22 mouse cellular contexts compared by ENCODE assay signal in genomic region chr6:33497348-33497747, GRCm38 (mm10).
DNase-seq lines count a peak whose midpoint lies in the region; ATAC-seq and TF ChIP-seq lines count a peak whose summit lies in the region.
"Had no signal": no experiment of that assay in that cellular context is flagged by ENCODE, and none has a peak within 500 bp of the region (broad histone marks: within the 10 kb centered on the region; RNA-seq: fewer than 3 reads in every experiment).

No protein-coding gene starts in this region.

- no peak overlapping the region for H3K9ac ChIP-seq in hindbrain, embryonic 11.5 days (ENCODE audit: low read depth, low read length)
- H3K9ac ChIP-seq in hindbrain, embryonic 16.5 days (ENCODE audit: low read depth, low read length): no peak overlapping the region
- H3K9ac ChIP-seq in midbrain, embryonic 14.5 days (replicated peaks; ENCODE audit: low read length): no peak overlapping the region
- no peak overlapping the region for H3K9ac ChIP-seq in midbrain, postnatal 0 days (replicated peaks; ENCODE audit: low read length, poor library complexity, severe bottlenecking)
- H3K9ac ChIP-seq: heart, embryonic 13.5 days; intestine, embryonic 15.5 days had no signal

- peak; percentile 51; the same call in 1 of the 2 replicates for ATAC-seq in hindbrain, embryonic 11.5 days (ENCODE audit: low FRiP score)
- no peak for ATAC-seq in hindbrain, embryonic 16.5 days
- ATAC-seq in midbrain, embryonic 14.5 days (ENCODE audit: low FRiP score, low TSS enrichment): no peak
- ATAC-seq in midbrain, postnatal 0 days (ENCODE audit: low FRiP score): no peak
- ATAC-seq: CD4-positive, CD25-positive, alpha-beta regulatory T cell, adult 4 months; intestine, embryonic 15.5 days; lung, postnatal 0 days had no signal

- no peak overlapping the region for H3K4me2 ChIP-seq in hindbrain, embryonic 11.5 days (replicated peaks; ENCODE audit: low read depth, low read length)
- no peak overlapping the region for H3K4me2 ChIP-seq in hindbrain, embryonic 16.5 days (ENCODE audit: low read length)
- no peak overlapping the region for H3K4me2 ChIP-seq in midbrain, embryonic 14.5 days (ENCODE audit: low read length)
- no peak overlapping the region for H3K4me2 ChIP-seq in midbrain, postnatal 0 days (ENCODE audit: low read depth, low read length, poor library complexity, severe bottlenecking)
- H3K4me2 ChIP-seq: heart, embryonic 13.5 days; intestine, embryonic 15.5 days had no signal

- H3K9me3 ChIP-seq in hindbrain, embryonic 11.5 days (ENCODE audit: control insufficient read depth, low read length): no peaks in the 10 kb centered on the region
- no peaks in the 10 kb centered on the region for H3K9me3 ChIP-seq in hindbrain, embryonic 16.5 days (ENCODE audit: control insufficient read depth, low read length)
- no peaks in the 10 kb centered on the region for H3K9me3 ChIP-seq in midbrain, embryonic 14.5 days (ENCODE audit: control insufficient read depth, low read length)
- no peaks in the 10 kb centered on the region for H3K9me3 ChIP-seq in midbrain, postnatal 0 days (ENCODE audit: low read length)
- H3K9me3 ChIP-seq: heart, embryonic 13.5 days; intestine, embryonic 15.5 days had no signal

- H3K27me3 ChIP-seq in hindbrain, embryonic 11.5 days (ENCODE audit: control insufficient read depth, insufficient read depth, low read length): no peaks in the 10 kb centered on the region
- no peaks in the 10 kb centered on the region for H3K27me3 ChIP-seq in hindbrain, embryonic 16.5 days (replicated peaks; ENCODE audit: control insufficient read depth, insufficient read depth, low read length)
- H3K27me3 ChIP-seq in midbrain, embryonic 14.5 days (ENCODE audit: control insufficient read depth, insufficient read depth, low read length): no peaks in the 10 kb centered on the region
- no peaks in the 10 kb centered on the region for H3K27me3 ChIP-seq in midbrain, postnatal 0 days (ENCODE audit: insufficient read depth, low read length)
- H3K27me3 ChIP-seq: heart, embryonic 13.5 days; intestine, embryonic 15.5 days had no signal

- DNase-seq in cerebellum, adult 9-10 months: peak; percentile 64
- DNase-seq in cerebellum, postnatal 36 days: no peak
- peak; percentile 12 for DNase-seq in hindbrain, embryonic 11.5 days (ENCODE audit: low spot score)
- peak; percentile 25 for DNase-seq in midbrain, embryonic 14.5 days
- no peak for DNase-seq in midbrain, postnatal 0 days (ENCODE audit: low spot score)
- DNase-seq in mesoderm, embryonic 11.5 days (ENCODE audit: low read depth, low spot score): peak; percentile 36
- DNase-seq in heart, adult 8-10 months (ENCODE audit: low spot score): no peak
- DNase-seq: adrenal gland, postnatal 14 days; gastrocnemius, postnatal 10 days; heart, adult 11 months; kidney, adult 9 months; kidney, postnatal 25 days; left cerebral cortex, postnatal 4 days; liver; right cerebral cortex, postnatal 25 days; thymus, postnatal 4 days had no signal

- no peak for TF ChIP-seq CTCF in midbrain, postnatal 0 days (IDR thresholded peaks at IDR 0.05)

- H3K4me1 ChIP-seq in hindbrain, embryonic 11.5 days (replicated peaks; ENCODE audit: control insufficient read depth, insufficient read depth, low read length): no peaks in the 10 kb centered on the region; the same call in 1 of the 2 replicates
- no peaks in the 10 kb centered on the region; the same call in 1 of the 2 replicates for H3K4me1 ChIP-seq in hindbrain, embryonic 16.5 days (ENCODE audit: control insufficient read depth, insufficient read depth, low read depth, low read length)
- H3K4me1 ChIP-seq in midbrain, embryonic 14.5 days (ENCODE audit: control insufficient read depth, insufficient read depth, low read length): 0 out of 2 replicates have a peak, but pooled peaks cover 9% of the 10 kb centered on the region
- no peaks in the 10 kb centered on the region for H3K4me1 ChIP-seq in midbrain, postnatal 0 days (ENCODE audit: insufficient read depth, low read length)
- H3K4me1 ChIP-seq: heart, embryonic 13.5 days; intestine, embryonic 15.5 days had no signal

- H3K36me3 ChIP-seq in hindbrain, embryonic 11.5 days (ENCODE audit: control insufficient read depth, insufficient read depth, low read length): no peaks in the 10 kb centered on the region
- no peaks in the 10 kb centered on the region for H3K36me3 ChIP-seq in hindbrain, embryonic 16.5 days (ENCODE audit: control insufficient read depth, insufficient read depth, low read length)
- no peaks in the 10 kb centered on the region for H3K36me3 ChIP-seq in midbrain, embryonic 14.5 days (ENCODE audit: control insufficient read depth, insufficient read depth, low read length)
- H3K36me3 ChIP-seq in midbrain, postnatal 0 days (ENCODE audit: insufficient read depth, low read length): no peaks in the 10 kb centered on the region
- H3K36me3 ChIP-seq: intestine, embryonic 15.5 days had no signal

- H3K27ac ChIP-seq in hindbrain, embryonic 11.5 days (ENCODE audit: low read depth, low read length): peak overlapping the region; percentile 42
- H3K27ac ChIP-seq in hindbrain, embryonic 16.5 days (ENCODE audit: low read depth, low read length): no peak overlapping the region
- H3K27ac ChIP-seq in midbrain, embryonic 14.5 days (replicated peaks; ENCODE audit: low read depth, low read length): 0 out of 2 replicates have a peak overlapping the region, but pooled peaks have one; percentile 13
- no peak overlapping the region for H3K27ac ChIP-seq in midbrain, postnatal 0 days (ENCODE audit: low read depth, low read length)
- H3K27ac ChIP-seq: heart, embryonic 13.5 days; intestine, embryonic 15.5 days had no signal

- no peak overlapping the region for H3K4me3 ChIP-seq in hindbrain, embryonic 11.5 days (ENCODE audit: low read depth, low read length)
- no peak overlapping the region for H3K4me3 ChIP-seq in hindbrain, embryonic 16.5 days (ENCODE audit: low read length)
- H3K4me3 ChIP-seq in midbrain, embryonic 14.5 days (replicated peaks; ENCODE audit: low read depth, low read length): no peak overlapping the region
- H3K4me3 ChIP-seq in midbrain, postnatal 0 days (ENCODE audit: low read depth, low read length): no peak overlapping the region
- H3K4me3 ChIP-seq: heart, embryonic 13.5 days; intestine, embryonic 15.5 days; left cerebral cortex, adult 2 months had no signal

Comparison
In these comparisons a context has a peak if more than half of its experiments do, and no peak if none do; other contexts are left out.
1. DNase-seq: peak in cerebellum, adult 9-10 months (single experiment), hindbrain, embryonic 11.5 days (single experiment), midbrain, embryonic 14.5 days (single experiment) and mesoderm, embryonic 11.5 days (single experiment); none in cerebellum, postnatal 36 days (0 of 2), midbrain, postnatal 0 days (single experiment) and heart, adult 8-10 months (single experiment).
2. H3K27ac ChIP-seq: peak in hindbrain, embryonic 11.5 days (single experiment) and midbrain, embryonic 14.5 days (single experiment); none in hindbrain, embryonic 16.5 days (single experiment) and midbrain, postnatal 0 days (single experiment).